Mouse (Mus musculus): ENCODE results near the gene Cd248. TPM values are rescaled to one million over a fixed set of nuclear protein-coding genes. Genes with fewer than 3 reads are reported as not detected.
A peak's percentile ranks its signal among the peaks of the same experiment; 100 is the strongest.

The Cd248 gene
- total RNA-seq, 1 experiment from 2014 or later: not detected

- peak; percentile 72 for ATAC-seq (replicated peaks; ENCODE audit: insufficient number of reproducible peaks, low FRiP score, low TSS enrichment, poor library complexity, severe bottlenecking)
These were observed 26.4 kb downstream of the Cd248 start for GRCm38 (mm10) chr19:5094243-5094632.

GRCm38 (mm10) chr19:5094746-5095417 lies 27.0 kb downstream of the Cd248 start:
- ATAC-seq (replicated peaks; ENCODE audit: insufficient number of reproducible peaks, low FRiP score, low TSS enrichment, poor library complexity, severe bottlenecking): no peak

GRCm38 (mm10) chr19:5095887-5096474 lies 28.1 kb downstream of the Cd248 start:
- no peak for ATAC-seq (replicated peaks; ENCODE audit: insufficient number of reproducible peaks, low FRiP score, low TSS enrichment, poor library complexity, severe bottlenecking)

GRCm38 (mm10) chr19:5097521-5098362 lies 29.9 kb downstream of the Cd248 start:
- no peak for ATAC-seq (replicated peaks; ENCODE audit: insufficient number of reproducible peaks, low FRiP score, low TSS enrichment, poor library complexity, severe bottlenecking)

GRCm38 (mm10) chr19:5098363-5099143 lies 30.7 kb downstream of the Cd248 start, which contains the start of gene Cnih2:
Cnih2 (minus strand) TSS chr19:5098521.
- ATAC-seq (replicated peaks; ENCODE audit: insufficient number of reproducible peaks, low FRiP score, low TSS enrichment, poor library complexity, severe bottlenecking): no peak

GRCm38 (mm10) chr19:5106074-5106473 lies 38.2 kb downstream of the Cd248 start:
- ATAC-seq (replicated peaks; ENCODE audit: insufficient number of reproducible peaks, low FRiP score, low TSS enrichment, poor library complexity, severe bottlenecking): no peak

- ATAC-seq (replicated peaks; ENCODE audit: insufficient number of reproducible peaks, low FRiP score, low TSS enrichment, poor library complexity, severe bottlenecking): peak; percentile 88
These were observed 38.9 kb downstream of the Cd248 start, which contains the start of gene Rab1b for GRCm38 (mm10) chr19:5106731-5107191. Rab1b (minus strand) TSS chr19:5107072.

GRCm38 (mm10) chr19:5107556-5108270 lies 39.8 kb downstream of the Cd248 start:
- no peak for ATAC-seq (replicated peaks; ENCODE audit: insufficient number of reproducible peaks, low FRiP score, low TSS enrichment, poor library complexity, severe bottlenecking)

- ATAC-seq (replicated peaks; ENCODE audit: insufficient number of reproducible peaks, low FRiP score, low TSS enrichment, poor library complexity, severe bottlenecking): no peak
These were observed 40.3 kb downstream of the Cd248 start for GRCm38 (mm10) chr19:5108271-5108575.

GRCm38 (mm10) chr19:5108702-5109101 lies 40.8 kb downstream of the Cd248 start:
- ATAC-seq (replicated peaks; ENCODE audit: insufficient number of reproducible peaks, low FRiP score, low TSS enrichment, poor library complexity, severe bottlenecking): no peak

- ATAC-seq (replicated peaks; ENCODE audit: insufficient number of reproducible peaks, low FRiP score, low TSS enrichment, poor library complexity, severe bottlenecking): no peak
These were observed 42.0 kb downstream of the Cd248 start for GRCm38 (mm10) chr19:5109659-5110453.

GRCm38 (mm10) chr19:5113783-5114182 lies 45.9 kb downstream of the Cd248 start:
- no peak for ATAC-seq (replicated peaks; ENCODE audit: insufficient number of reproducible peaks, low FRiP score, low TSS enrichment, poor library complexity, severe bottlenecking)

- ATAC-seq (replicated peaks; ENCODE audit: insufficient number of reproducible peaks, low FRiP score, low TSS enrichment, poor library complexity, severe bottlenecking): peak; percentile 76
These were observed 49.9 kb downstream of the Cd248 start for GRCm38 (mm10) chr19:5117494-5118383.

GRCm38 (mm10) chr19:5118384-5118698 lies 50.5 kb downstream of the Cd248 start, which contains the start of gene Klc2:
Klc2 (minus strand) TSS chr19:5118560.
- ATAC-seq (replicated peaks; ENCODE audit: insufficient number of reproducible peaks, low FRiP score, low TSS enrichment, poor library complexity, severe bottlenecking): 0 out of 2 replicates have a peak, but pooled peaks have one; percentile 7
